Mouse (Mus musculus) ES-E14 (cell line): Measurements from ENCODE around the gene Cenpt.

Source experiments
- CHD2 ChIP-seq: IDR thresholded peaks from 2 replicates; pipeline ENCODE4 v1.6.1; 2014; ENCODE audit warnings: mild to moderate bottlenecking, low read depth, low read length, inconsistent platforms
- HCFC1 ChIP-seq: IDR thresholded peaks from 2 replicates; pipeline ENCODE4 v1.6.1; 2012; ENCODE audit warnings: low read length, inconsistent platforms, borderline replicate concordance; ENCODE audit not compliant: insufficient read depth
- ZC3H11A ChIP-seq: IDR thresholded peaks from 2 replicates; pipeline ENCODE4 v1.6.1; 2012; ENCODE audit warnings: low read depth, mild to moderate bottlenecking, inconsistent platforms, low read length, borderline replicate concordance
- ZNF384 ChIP-seq: IDR thresholded peaks from 2 replicates; pipeline ENCODE4 v1.6.1; 2012; ENCODE audit warnings: low read depth, low read length, inconsistent platforms

DNA sequence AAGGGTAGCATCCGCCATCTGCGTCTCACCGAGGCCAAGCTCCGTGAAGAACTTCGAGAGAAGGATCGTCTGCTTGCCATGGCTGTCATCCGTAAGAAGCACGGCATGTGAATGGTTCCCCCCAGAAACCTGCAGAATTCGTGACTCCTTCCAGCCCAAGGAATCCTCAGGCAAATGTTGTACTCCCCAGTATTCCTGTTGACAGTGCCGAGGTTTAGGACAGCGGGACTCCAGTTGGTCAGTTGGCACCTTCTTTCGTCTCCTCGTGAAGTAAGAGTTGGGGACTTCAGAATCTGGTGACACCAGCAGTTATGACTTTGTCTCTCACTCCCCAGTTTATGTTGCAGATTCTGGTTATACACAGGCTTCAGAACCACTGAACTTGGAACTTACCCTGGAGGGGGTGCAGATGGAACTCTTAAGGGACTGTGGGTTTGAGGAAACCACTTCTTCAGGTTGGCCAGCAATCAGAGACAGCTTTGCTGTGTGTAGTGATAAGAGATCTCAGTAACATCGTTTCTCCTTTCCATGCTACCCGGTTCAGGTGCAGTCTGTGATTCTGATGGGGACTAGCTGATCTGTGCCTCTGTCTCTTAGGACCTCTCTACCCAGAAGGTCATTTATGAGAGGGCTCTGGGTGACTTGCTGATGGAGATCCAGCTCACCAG, 3.2 kb upstream of the Cenpt start:
- TF ChIP-seq ZC3H11A (no peak), ZNF384 (no peak), HCFC1 (no peak), CHD2 (no peak)
